Mouse (Mus musculus) midbrain, embryonic 13.5 days (tissue): ENCODE data around the gene Reg4. TPM values are rescaled to one million over a fixed set of nuclear protein-coding genes. Genes with fewer than 3 reads are reported as not detected.

Experiments
- polyA plus RNA-seq: library from polyadenylated mRNA; unstranded; fragments of >200 nt; fragmentation: Nextera tagmentation; extraction: Ambion mirVana; gene quantifications from 2 replicates; pipeline ENCODE4 v1.2.1, GENCODE M21; 2015

The Reg4 gene
- polyA plus RNA-seq, 1 experiment from 2014 or later, result not detected

Other genes starting within 250 kb of the Reg4 start
- gene Notch2, start 208.6 kb upstream of the Reg4 start, polyA plus RNA-seq, result 9.0 and 10.0 TPM in 2 replicates
- gene Adam30, start 61.5 kb upstream of the Reg4 start, polyA plus RNA-seq, result not detected in 2 replicates
- 8.1 and 9.6 TPM in 2 replicates for gene Hmgcs2, start 58.3 kb downstream of the Reg4 start, polyA plus RNA-seq
- 170 and 190 TPM in 2 replicates for gene Phgdh, start 117.8 kb downstream of the Reg4 start, polyA plus RNA-seq
- 15.4 and 15.7 TPM in 2 replicates for gene Zfp697, start 160.3 kb downstream of the Reg4 start, polyA plus RNA-seq
- 0.26 TPM in 1 of 2 replicates, not detected in the other for gene Gm4450, start 235.0 kb downstream of the Reg4 start, polyA plus RNA-seq